Mouse (Mus musculus) embryonic fibroblast, embryonic 13.5 days (primary cell): Measurements from ENCODE around the gene Hcls1.

Experiments
- CTCF ChIP-seq: IDR thresholded peaks from 2 replicates; pipeline ENCODE4 v1.5.1; 2011; ENCODE audit warnings: mild to moderate bottlenecking, control low read depth, low read length, moderate library complexity, borderline replicate concordance; ENCODE audit not compliant: insufficient read depth
- POLR2A ChIP-seq: IDR thresholded peaks from 2 replicates; pipeline ENCODE4 v1.6.1; 2011; ENCODE audit warnings: low read depth, mild to moderate bottlenecking, control low read depth, low read length, moderate library complexity

DNA sequence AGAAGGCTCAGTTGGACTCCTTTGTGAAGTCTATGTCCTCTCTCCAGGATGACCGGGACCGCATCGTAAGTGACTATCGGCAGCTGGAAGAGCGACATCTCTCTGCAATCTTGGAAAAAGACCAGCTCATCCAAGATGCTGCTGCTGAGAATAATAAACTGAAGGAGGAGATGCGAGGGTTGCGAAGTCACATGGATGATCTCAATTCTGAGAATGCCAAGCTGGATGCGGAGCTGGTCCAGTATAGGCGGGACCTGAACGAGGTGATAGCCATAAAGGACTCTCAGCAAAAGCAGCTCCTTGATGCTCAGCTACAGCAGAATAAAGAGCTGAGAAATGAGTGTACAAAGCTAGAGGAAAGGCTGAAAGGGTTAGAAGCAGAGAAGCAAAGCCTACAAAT, 16.3 kb upstream of the Hcls1 start:
- no peak for TF ChIP-seq POLR2A
- no peak for TF ChIP-seq CTCF
